Mouse (Mus musculus) ES-Bruce4 (cell line): ENCODE measurements around the gene Fbxw11. TPM values are rescaled to one million over a fixed set of nuclear protein-coding genes. Genes with fewer than 3 reads are reported as not detected.
A peak's percentile ranks its signal among the peaks of the same experiment; 100 is the strongest.
"Not testable (repeated sequence)": the region's sequence is repeated elsewhere in the genome, so short reads cannot be mapped to it uniquely, and the experiment has no call there.

Experiments used
- H3K27ac ChIP-seq: 2 replicates; pipeline ENCODE4 v1.5.1; 2012; ENCODE audit warnings: low read length, inconsistent platforms; ENCODE audit not compliant: insufficient read depth
- H3K27me3 ChIP-seq: 2 replicates; pipeline ENCODE4 v1.6.1; 2012; ENCODE audit warnings: mild to moderate bottlenecking, low read length, inconsistent platforms; ENCODE audit not compliant: control insufficient read depth, poor library complexity, insufficient read depth, severe bottlenecking
- H3K36me3 ChIP-seq: 2 replicates; pipeline ENCODE4 v1.6.1; 2012; ENCODE audit warnings: inconsistent platforms, mild to moderate bottlenecking, low read length, moderate library complexity; ENCODE audit not compliant: control insufficient read depth, poor library complexity, insufficient read depth, severe bottlenecking
- H3K4me1 ChIP-seq: one replicate; pipeline ENCODE4 v1.8.1; 2011; ENCODE audit warnings: low read length; ENCODE audit not compliant: control insufficient read depth, insufficient read depth
- H3K4me3 ChIP-seq: 2 replicates; pipeline ENCODE4 v1.5.1; 2011; ENCODE audit warnings: low read depth, mild to moderate bottlenecking, low read length
- H3K9ac ChIP-seq: 2 replicates; pipeline ENCODE4 v1.6.1; 2012; ENCODE audit warnings: low read depth, mild to moderate bottlenecking, inconsistent platforms; ENCODE audit not compliant: poor library complexity, severe bottlenecking
- H3K9me3 ChIP-seq: replicated peaks from 2 replicates; pipeline ENCODE4 v1.6.1; 2012; ENCODE audit warnings: mild to moderate bottlenecking, low read length, inconsistent platforms; ENCODE audit not compliant: control insufficient read depth, poor library complexity, insufficient read depth, severe bottlenecking
- CTCF ChIP-seq: IDR thresholded peaks from one replicate; pipeline ENCODE4 v1.8.1; 2011; ENCODE audit warnings: low read depth, low read length
- EP300 ChIP-seq: IDR thresholded peaks from 2 replicates; pipeline ENCODE4 v1.6.1; 2011; ENCODE audit warnings: low read depth, low read length; ENCODE audit not compliant: insufficient read depth
- POLR2A ChIP-seq: IDR thresholded peaks from one replicate; pipeline ENCODE4 v1.8.1; 2011; ENCODE audit warnings: low read length; ENCODE audit not compliant: insufficient read depth
- polyA plus RNA-seq: library from polyadenylated mRNA; stranded (reverse); fragments of >200 nt; gene quantifications from 2 replicates; pipeline ENCODE4 v1.2.4, GENCODE M21; 2011; ENCODE audit warnings: low read depth; ENCODE audit not compliant: missing spikeins, insufficient read depth, insufficient read length

The Fbxw11 gene
- polyA plus RNA-seq, 1 experiment = 59.6 TPM

GRCm38 (mm10) chr11:32615561-32615960 lies 27.0 kb upstream of the Fbxw11 start:
- TF ChIP-seq CTCF (no peak), EP300 (no peak), POLR2A (no peak)
- peak overlapping the region; percentile 44 for H3K4me3 ChIP-seq
- peak overlapping the region; percentile 5; the same call in 1 of the 2 replicates for H3K9ac ChIP-seq
- H3K4me1 ChIP-seq = no peaks in the 10 kb centered on the region
- no peaks in the 10 kb centered on the region for H3K27me3 ChIP-seq
- no peaks in the 10 kb centered on the region for H3K36me3 ChIP-seq
- H3K9me3 ChIP-seq = no peaks in the 10 kb centered on the region
- no peak overlapping the region for H3K27ac ChIP-seq

- Histone ChIP-seq H3K36me3 (no peaks in the 10 kb centered on the region), H3K27ac (no peak overlapping the region), H3K4me1 (no peaks in the 10 kb centered on the region), H3K4me3 (no peak overlapping the region), H3K9me3 (no peaks in the 10 kb centered on the region), H3K9ac (peak overlapping the region; percentile 5; the same call in 1 of the 2 replicates), H3K27me3 (no peaks in the 10 kb centered on the region)
- TF ChIP-seq POLR2A (no peak), EP300 (no peak), CTCF (no peak)
These were observed 26.4 kb upstream of the Fbxw11 start for GRCm38 (mm10) chr11:32616091-32616490.

GRCm38 (mm10) chr11:32618036-32618435 lies 24.5 kb upstream of the Fbxw11 start:
- Histone ChIP-seq H3K4me3 (no peak overlapping the region), H3K36me3 (no peaks in the 10 kb centered on the region), H3K9me3 (no peaks in the 10 kb centered on the region), H3K27me3 (no peaks in the 10 kb centered on the region), H3K4me1 (no peaks in the 10 kb centered on the region), H3K27ac (no peak overlapping the region), H3K9ac (no peak overlapping the region)
- no peak for TF ChIP-seq POLR2A
- no peak for TF ChIP-seq EP300
- no peak for TF ChIP-seq CTCF

- H3K4me1 ChIP-seq, H3K9me3 ChIP-seq, H3K27me3 ChIP-seq, H3K27ac ChIP-seq, H3K9ac ChIP-seq, H3K36me3 ChIP-seq, H3K4me3 ChIP-seq: not testable (repeated sequence)
These were observed 23.9 kb upstream of the Fbxw11 start for GRCm38 (mm10) chr11:32618641-32619040.

- Histone ChIP-seq H3K27ac (no peak overlapping the region), H3K4me3 (no peak overlapping the region), H3K27me3 (no peaks in the 10 kb centered on the region), H3K9me3 (no peaks in the 10 kb centered on the region), H3K4me1 (no peaks in the 10 kb centered on the region), H3K9ac (no peak overlapping the region), H3K36me3 (no peaks in the 10 kb centered on the region)
- TF ChIP-seq CTCF = no peak
- no peak for TF ChIP-seq EP300
- no peak for TF ChIP-seq POLR2A
These were observed 23.2 kb upstream of the Fbxw11 start for GRCm38 (mm10) chr11:32619257-32619816.

GRCm38 (mm10) chr11:32619866-32620456 lies 22.6 kb upstream of the Fbxw11 start:
- TF ChIP-seq EP300 (no peak), POLR2A (no peak), CTCF (no peak)

More at GRCm38 (mm10) chr11:32619866-32620456, 22.6 kb upstream of the Fbxw11 start:
- Histone ChIP-seq H3K9ac (no peak overlapping the region), H3K27me3 (no peaks in the 10 kb centered on the region), H3K4me1 (no peaks in the 10 kb centered on the region), H3K4me3 (no peak overlapping the region), H3K27ac (no peak overlapping the region), H3K36me3 (no peaks in the 10 kb centered on the region), H3K9me3 (no peaks in the 10 kb centered on the region)
